ENCODE assay signal across 11 mouse cellular contexts in genomic region chr7:123307236-123307635, GRCm38 (mm10).
"Had no signal": no experiment of that assay in that cellular context is flagged by ENCODE, and none has a peak within 500 bp of the region (broad histone marks: within the 10 kb centered on the region; RNA-seq: fewer than 3 reads in every experiment).

No protein-coding gene starts in this region.

- DNase-seq: right cerebral cortex, adult 18-20 months; right cerebral cortex, postnatal 14 days; right cerebral cortex, postnatal 25 days; right cerebral cortex, postnatal 4 days; spleen, adult 18-20 months; thymus, adult 18-20 months; thymus, adult 2 months; thymus, postnatal 14 days; thymus, postnatal 25 days; thymus, postnatal 36 days; thymus, postnatal 4 days had no signal
